Mouse (Mus musculus) liver, embryonic 11.5 days (tissue): ENCODE data around the gene Elfn2. TPM values are rescaled to one million over a fixed set of nuclear protein-coding genes. Genes with fewer than 3 reads are reported as not detected.

Source experiments
- ATAC-seq: fragments of 200-750 bp; cut with Nextera tagmentation; replicated peaks from 2 replicates; pipeline ENCODE4 v1.8.0; 2017; ENCODE audit warnings: moderate number of reproducible peaks, mild to moderate bottlenecking, moderate TSS enrichment, moderate library complexity; ENCODE audit not compliant: low FRiP score
- DNase-seq: peaks from one replicate; pipeline ENCODE4 v3.0.0-alpha.2; 2017; ENCODE audit warnings: low spot score
- H3K27ac ChIP-seq: fragments of 300-500 bp; sonication (generic); 2 replicates; pipeline ENCODE4 v1.5.1; 2014; ENCODE audit warnings: mild to moderate bottlenecking, low read depth, low read length, control low read depth
- H3K27me3 ChIP-seq: fragments of 300-500 bp; sonication (generic); replicated peaks from 2 replicates; pipeline ENCODE4 v1.6.1; 2014; ENCODE audit warnings: low read length, mixed read lengths; ENCODE audit not compliant: control insufficient read depth, insufficient read depth
- H3K36me3 ChIP-seq: fragments of 300-500 bp; sonication (generic); 2 replicates; pipeline ENCODE4 v1.6.1; 2014; ENCODE audit warnings: mild to moderate bottlenecking, low read length, moderate library complexity, mixed read lengths; ENCODE audit not compliant: control insufficient read depth, insufficient read depth
- H3K4me1 ChIP-seq: fragments of 300-500 bp; sonication (generic); replicated peaks from 2 replicates; pipeline ENCODE4 v1.6.1; 2014; ENCODE audit warnings: low read length, mixed read lengths; ENCODE audit not compliant: control insufficient read depth, insufficient read depth
- H3K4me2 ChIP-seq: fragments of 300-500 bp; sonication (generic); 2 replicates; pipeline ENCODE4 v1.6.1; 2014; ENCODE audit warnings: mild to moderate bottlenecking, control low read depth, moderate library complexity
- H3K4me3 ChIP-seq: fragments of 300-500 bp; sonication (generic); 2 replicates; pipeline ENCODE4 v1.5.1; 2014; ENCODE audit warnings: low read depth, low read length, control low read depth
- H3K9ac ChIP-seq: fragments of 300-500 bp; sonication (generic); 2 replicates; pipeline ENCODE4 v1.6.1; 2014; ENCODE audit warnings: low read depth, low read length, control low read depth
- H3K9me3 ChIP-seq: fragments of 300-500 bp; sonication (generic); 2 replicates; pipeline ENCODE4 v1.6.1; 2016; ENCODE audit warnings: low read length, inconsistent platforms, mixed read lengths; ENCODE audit not compliant: control insufficient read depth
- WGBS: fragments of 180-500 bp; shearing (Covaris S2); extraction: QIAGEN DNeasy Blood & Tissue Kit; methylation state at CpG from one replicate; pipeline ENCODE4 v1.1.7; 2014; 5-methylcytosine and 5-hydroxymethylcytosine counted together
- polyA plus RNA-seq: library from polyadenylated mRNA; unstranded; fragments of >200 nt; fragmentation: Nextera tagmentation; extraction: Ambion mirVana; gene quantifications from 2 replicates; pipeline ENCODE4 v1.2.1, GENCODE M21; 2014

Elfn2 gene
- polyA plus RNA-seq, 1 experiment from 2014 or later: not detected

DNA sequence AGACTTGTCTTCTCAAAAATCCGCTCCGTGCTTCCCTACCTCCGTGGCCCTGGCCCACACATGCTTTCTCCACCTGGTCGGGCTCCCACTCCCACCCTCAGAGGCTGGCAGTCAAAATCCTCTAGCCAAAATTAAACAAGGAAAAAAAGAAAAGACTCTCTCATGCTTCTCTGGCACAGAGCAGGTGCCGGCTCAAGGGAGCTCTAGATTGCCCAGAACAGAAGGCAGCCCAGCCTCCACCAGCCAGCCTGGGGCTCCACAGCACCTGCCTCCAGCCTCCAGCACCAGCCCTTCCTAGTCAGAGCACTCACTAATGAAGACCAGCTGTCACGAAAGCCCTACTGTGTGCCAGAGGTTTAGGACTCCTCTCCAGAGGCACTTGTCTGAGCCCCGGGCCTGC, 4.8 kb downstream of the Elfn2 start:
- 0 out of 2 replicates have a peak, but pooled peaks cover 5% of the 10 kb centered on the region for H3K4me1 ChIP-seq
- H3K4me3 ChIP-seq: no peak overlapping the region
- H3K27ac ChIP-seq: no peak overlapping the region
- H3K4me2 ChIP-seq: no peak overlapping the region
- H3K9ac ChIP-seq: no peak overlapping the region
- H3K9me3 ChIP-seq: no peaks in the 10 kb centered on the region
- ATAC-seq: no peak
- no peaks in the 10 kb centered on the region for H3K36me3 ChIP-seq
- no peak for DNase-seq
- 73% methylated on average over 7 of the region's 7 CpGs for WGBS
- peaks cover 92% of the 10 kb centered on the region for H3K27me3 ChIP-seq

DNA sequence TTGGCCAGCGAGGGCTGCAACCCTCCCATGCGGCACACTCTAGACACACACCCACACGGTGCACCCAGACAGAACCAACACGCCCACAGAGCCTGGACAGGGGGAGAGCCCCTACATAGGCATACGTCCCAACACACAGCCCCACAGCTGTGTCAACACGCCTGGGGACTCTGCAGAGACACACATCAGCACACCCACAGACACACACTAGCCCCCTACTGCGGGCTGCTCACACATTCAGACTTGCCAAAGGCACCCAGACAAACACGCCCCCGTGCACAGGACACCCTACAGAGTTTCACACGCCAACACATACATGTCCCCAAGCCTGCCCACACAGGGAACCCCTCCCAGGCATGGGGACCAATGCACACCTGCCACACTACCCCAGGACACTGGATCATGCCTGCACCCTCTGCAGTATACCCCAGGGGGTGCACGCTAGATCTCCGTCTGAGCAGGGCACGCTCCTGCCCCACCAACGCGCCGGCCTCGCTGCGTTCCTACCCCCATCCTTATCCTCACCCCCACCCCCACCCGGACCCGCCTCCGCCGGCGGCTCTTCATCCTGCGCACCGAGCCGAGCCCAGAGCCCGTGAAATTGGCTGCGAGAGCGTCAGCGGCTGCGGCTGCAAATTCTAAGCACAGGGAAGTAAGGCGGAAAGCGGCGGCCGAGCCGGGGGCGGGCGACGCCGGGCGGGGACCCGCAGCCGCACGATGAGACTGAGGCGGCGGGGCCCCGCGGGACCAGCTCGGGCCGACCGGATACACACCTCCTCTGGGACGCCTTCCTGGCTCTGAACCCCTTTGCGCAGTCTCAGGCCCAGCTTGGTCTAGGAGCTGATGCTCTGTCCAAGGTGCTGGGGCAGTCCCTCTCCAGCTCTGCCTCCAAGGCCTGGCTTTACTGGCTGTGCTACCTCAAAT, 6.0 kb downstream of the Elfn2 start:
- DNase-seq (no peak), ATAC-seq (no peak)
- Histone ChIP-seq H3K4me1 (0 out of 2 replicates have a peak, but pooled peaks cover 5% of the 10 kb centered on the region), H3K4me2 (peak overlapping the region; percentile 48), H3K4me3 (no peak overlapping the region; the same call in 1 of the 2 replicates), H3K9me3 (no peaks in the 10 kb centered on the region), H3K9ac (no peak overlapping the region), H3K27me3 (peaks cover 81% of the 10 kb centered on the region), H3K36me3 (no peaks in the 10 kb centered on the region), H3K27ac (no peak overlapping the region)
- 8% methylated on average over 53 of the region's 53 CpGs for WGBS

DNA sequence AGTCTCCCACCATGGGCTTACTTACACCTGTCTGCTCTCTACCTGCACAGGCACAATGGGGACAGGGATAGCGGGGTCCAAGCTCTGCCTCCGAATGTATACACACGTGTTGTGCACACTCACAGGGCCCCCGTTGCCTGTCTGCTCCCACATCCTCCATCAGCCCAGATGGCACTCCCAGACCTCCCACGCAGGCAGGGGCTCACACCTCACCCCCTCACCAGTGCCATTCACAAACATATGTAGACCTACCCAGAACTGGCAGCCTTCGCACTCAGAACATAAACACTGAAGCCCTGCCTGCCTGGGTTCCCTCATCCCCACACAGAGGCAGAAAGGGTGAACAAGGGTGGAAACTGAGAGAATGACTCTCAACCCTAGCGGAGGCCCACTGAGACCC, 6.6 kb downstream of the Elfn2 start:
- DNase-seq (no peak), ATAC-seq (no peak)
- H3K36me3 ChIP-seq: no peaks in the 10 kb centered on the region
- no peak overlapping the region for H3K27ac ChIP-seq
- no peak overlapping the region for H3K4me2 ChIP-seq
- peaks cover 74% of the 10 kb centered on the region for H3K27me3 ChIP-seq
- H3K4me3 ChIP-seq: no peak overlapping the region
- WGBS: 68% methylated on average over 7 of the region's 7 CpGs
- H3K4me1 ChIP-seq: 0 out of 2 replicates have a peak, but pooled peaks cover 5% of the 10 kb centered on the region
- no peak overlapping the region for H3K9ac ChIP-seq
- H3K9me3 ChIP-seq: no peaks in the 10 kb centered on the region

DNA sequence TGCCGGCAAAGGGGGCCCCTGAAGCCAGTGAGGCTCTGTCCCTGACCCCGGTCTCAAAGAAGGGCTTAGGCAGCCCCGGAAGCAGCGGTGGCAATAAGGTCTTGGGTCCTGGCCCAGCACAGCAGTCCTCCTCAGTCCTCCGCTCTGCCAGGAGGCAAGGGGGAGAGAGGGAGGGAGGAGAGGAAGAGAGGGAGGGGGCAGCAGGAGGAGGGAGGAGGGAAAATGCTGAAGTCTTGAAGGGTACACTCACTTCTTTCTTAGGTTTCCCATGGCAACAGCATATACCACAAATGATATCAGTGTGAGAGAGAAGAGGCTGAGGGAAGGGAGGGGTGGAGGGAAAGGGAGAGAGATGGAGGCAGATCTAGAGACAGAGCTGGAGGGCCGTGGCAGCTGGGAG, 7.9 kb downstream of the Elfn2 start:
- Histone ChIP-seq H3K9me3 (no peaks in the 10 kb centered on the region), H3K4me1 (0 out of 2 replicates have a peak, but pooled peaks cover 5% of the 10 kb centered on the region), H3K27ac (no peak overlapping the region), H3K27me3 (peaks cover 61% of the 10 kb centered on the region), H3K9ac (no peak overlapping the region), H3K36me3 (no peaks in the 10 kb centered on the region), H3K4me3 (no peak overlapping the region), H3K4me2 (no peak overlapping the region)
- DNase-seq (no peak), ATAC-seq (no peak)
- 55% methylated on average over 6 of the region's 6 CpGs for WGBS

DNA sequence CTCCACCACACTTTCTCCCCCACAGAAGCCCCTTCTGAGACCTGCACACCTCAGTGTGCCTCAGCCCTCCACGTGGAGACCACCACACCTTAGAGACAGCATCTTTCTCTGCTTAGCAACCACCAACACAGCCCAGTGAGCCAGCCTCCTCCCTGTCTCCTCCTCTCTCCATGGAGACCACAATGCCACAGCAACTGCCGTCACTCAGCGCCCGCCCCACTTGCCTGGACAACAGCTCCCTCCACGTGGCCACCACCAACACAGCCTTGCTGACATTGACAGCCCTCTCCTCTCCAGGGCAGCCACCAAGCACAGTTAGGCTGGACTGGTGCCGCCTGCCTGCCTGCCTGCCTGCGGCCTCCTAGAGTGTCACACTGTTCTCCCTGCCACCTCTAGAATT, 8.8 kb downstream of the Elfn2 start:
- H3K4me3 ChIP-seq: no peak overlapping the region
- H3K9me3 ChIP-seq: no peaks in the 10 kb centered on the region
- peaks cover 52% of the 10 kb centered on the region for H3K27me3 ChIP-seq
- 0 out of 2 replicates have a peak, but pooled peaks cover 5% of the 10 kb centered on the region for H3K4me1 ChIP-seq
- no peak overlapping the region for H3K4me2 ChIP-seq
- no peak overlapping the region for H3K27ac ChIP-seq
- DNase-seq: no peak
- H3K9ac ChIP-seq: no peak overlapping the region
- WGBS: 33% methylated on average over 7 of the region's 7 CpGs
- H3K36me3 ChIP-seq: no peaks in the 10 kb centered on the region
- no peak for ATAC-seq

DNA sequence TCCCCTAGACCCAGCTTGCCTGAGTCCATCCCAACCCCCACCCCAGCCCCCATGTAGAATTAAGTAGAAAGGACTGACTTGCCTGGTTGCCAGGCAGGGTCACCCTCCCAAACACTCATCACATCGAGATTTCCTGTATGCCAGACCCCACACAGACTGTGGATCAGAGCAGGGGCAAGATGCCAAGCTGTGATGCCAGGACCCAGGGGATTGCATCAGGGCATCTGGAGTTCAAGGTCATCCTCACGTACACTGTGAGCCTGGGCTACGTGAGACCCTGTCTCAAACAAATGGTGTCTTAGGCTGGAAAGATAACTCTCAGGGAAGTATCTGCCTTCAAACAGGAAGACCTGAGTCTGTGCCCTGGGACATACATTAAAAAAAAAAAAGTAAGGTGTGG, 11.9 kb downstream of the Elfn2 start:
- no peaks in the 10 kb centered on the region for H3K4me1 ChIP-seq
- H3K9ac ChIP-seq: no peak overlapping the region
- H3K4me3 ChIP-seq: no peak overlapping the region
- H3K27me3 ChIP-seq: peaks cover 21% of the 10 kb centered on the region
- no peak for ATAC-seq
- H3K36me3 ChIP-seq: no peaks in the 10 kb centered on the region
- H3K9me3 ChIP-seq: no peaks in the 10 kb centered on the region
- no peak overlapping the region for H3K27ac ChIP-seq
- whole genome bisulfite sequencing: 47% methylated on average over 3 of the region's 3 CpGs
- no peak overlapping the region for H3K4me2 ChIP-seq
- DNase-seq: no peak

GRCm38 (mm10) chr15:78704824-78705223, 13.7 kb downstream of the Elfn2 start:
- Histone ChIP-seq H3K4me1 (no peaks in the 10 kb centered on the region), H3K9me3 (no peaks in the 10 kb centered on the region), H3K36me3 (no peaks in the 10 kb centered on the region), H3K4me3 (no peak overlapping the region), H3K9ac (no peak overlapping the region), H3K4me2 (no peak overlapping the region), H3K27me3 (peaks cover 8% of the 10 kb centered on the region), H3K27ac (no peak overlapping the region)
- 55% methylated on average over 4 of the region's 4 CpGs for WGBS
- ATAC-seq (no peak), DNase-seq (no peak)

DNA sequence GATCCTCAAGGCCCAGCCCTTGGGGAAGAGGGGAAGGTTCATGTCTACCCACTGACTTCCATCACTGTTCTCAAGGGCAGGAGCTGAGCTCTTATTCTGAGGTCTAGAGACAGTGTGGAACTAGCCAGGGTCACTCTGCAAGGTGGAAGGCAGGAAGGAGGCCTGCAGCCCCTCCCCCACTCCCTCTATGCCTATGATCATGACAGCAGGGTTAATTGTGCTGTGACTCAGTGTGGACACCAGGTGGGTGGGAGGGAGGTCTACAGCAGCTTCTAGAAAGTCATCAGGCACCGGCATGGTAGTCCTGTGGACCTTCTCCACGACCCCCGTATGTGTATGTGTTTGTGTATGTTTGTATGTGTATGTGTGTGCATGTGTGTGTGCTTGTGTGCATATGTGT, 14.6 kb downstream of the Elfn2 start:
- no peak overlapping the region for H3K9ac ChIP-seq
- ATAC-seq: no peak
- no peak overlapping the region for H3K27ac ChIP-seq
- DNase-seq: no peak
- no peaks in the 10 kb centered on the region for H3K9me3 ChIP-seq
- no peaks in the 10 kb centered on the region for H3K4me1 ChIP-seq
- no peak overlapping the region for H3K4me2 ChIP-seq
- peaks cover 5% of the 10 kb centered on the region for H3K27me3 ChIP-seq
- no peak overlapping the region for H3K4me3 ChIP-seq
- H3K36me3 ChIP-seq: no peaks in the 10 kb centered on the region
- 75% methylated on average over 3 of the region's 3 CpGs for WGBS

DNA sequence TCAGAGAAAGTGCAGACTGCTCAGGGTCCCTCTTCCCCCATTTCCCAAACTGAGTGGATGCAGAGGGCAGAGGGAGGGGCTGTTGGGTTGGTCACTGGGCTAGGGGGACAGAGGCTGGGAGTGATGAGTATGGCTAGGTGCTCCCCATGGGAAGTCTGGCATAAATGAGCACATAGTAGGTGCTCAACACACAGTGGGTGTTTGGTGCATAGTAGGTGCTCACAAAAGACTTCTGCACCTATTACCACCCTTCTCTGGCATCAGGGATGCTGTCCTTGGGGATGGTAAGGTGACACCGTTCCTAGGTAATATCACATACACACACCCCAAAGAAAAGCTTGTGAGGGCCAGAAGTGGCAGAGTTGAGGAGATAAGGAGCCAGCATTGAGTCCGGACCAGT, 18.2 kb downstream of the Elfn2 start:
- H3K4me2 ChIP-seq: no peak overlapping the region
- H3K9ac ChIP-seq: no peak overlapping the region
- H3K27ac ChIP-seq: no peak overlapping the region
- ATAC-seq (no peak), DNase-seq (no peak)
- H3K36me3 ChIP-seq: no peaks in the 10 kb centered on the region
- no peaks in the 10 kb centered on the region for H3K9me3 ChIP-seq
- H3K4me3 ChIP-seq: no peak overlapping the region
- H3K4me1 ChIP-seq: no peaks in the 10 kb centered on the region
- 42% methylated on average over 2 of the region's 2 CpGs for WGBS
- peaks cover 10% of the 10 kb centered on the region for H3K27me3 ChIP-seq
